Mouse (Mus musculus) layer of hippocampus, postnatal 14 days (tissue): ENCODE measurements at regions not wholly inside any gene's neighbourhood (a gene's known extent, or its start where the extent isn't known, plus 50 kb on each side); places are given as distances from the start of the nearest gene placed in this dataset.

Experiments
- DNase-seq, 2 experiments: peaks; one replicate each; pipeline ENCODE4 v3.0.0; 2021 to 2022; ENCODE audit warnings: low spot score in 2 of 2, mixed read lengths in 1 of 2

- no peak for DNase-seq
Measured at GRCm38 (mm10) chr10:67736636-67737035, 175.8 kb downstream of the Zfp365 start.

- DNase-seq, result no peak
Measured at GRCm38 (mm10) chr10:67731577-67731976, 180.9 kb downstream of the Zfp365 start.

- peak; percentile 53 to 66 for DNase-seq
Measured at GRCm38 (mm10) chr10:67729271-67729670, 180.5 kb upstream of the Ado start.

- DNase-seq, result no peak
Measured at GRCm38 (mm10) chr10:67727580-67727979, 178.8 kb upstream of the Ado start.

- DNase-seq, result no peak
Measured at GRCm38 (mm10) chr10:67726796-67727195, 178.0 kb upstream of the Ado start.

GRCm38 (mm10) chr10:67726351-67726750 is 177.6 kb upstream of the Ado start:
- DNase-seq, result no peak

- peak; percentile 32 to 44 for DNase-seq
Measured at GRCm38 (mm10) chr10:67721787-67722186, 173.0 kb upstream of the Ado start.

- DNase-seq, result peak in 1 of 2 experiments; percentile 13
Measured at GRCm38 (mm10) chr10:67717506-67717905, 168.8 kb upstream of the Ado start.

GRCm38 (mm10) chr10:67715046-67715445 is 166.3 kb upstream of the Ado start:
- no peak for DNase-seq

GRCm38 (mm10) chr10:67713098-67713497 is 164.3 kb upstream of the Ado start:
- no peak for DNase-seq

GRCm38 (mm10) chr10:67712665-67713064 is 163.9 kb upstream of the Ado start:
- no peak for DNase-seq

GRCm38 (mm10) chr10:67711961-67712360 is 163.2 kb upstream of the Ado start:
- DNase-seq, result no peak

GRCm38 (mm10) chr10:67706436-67706835 is 157.7 kb upstream of the Ado start:
- DNase-seq, result peak in 1 of 2 experiments; percentile 6

GRCm38 (mm10) chr10:67702783-67703455 is 154.2 kb upstream of the Ado start:
- no peak for DNase-seq

GRCm38 (mm10) chr10:67697401-67698195 is 148.8 kb upstream of the Ado start:
- no peak for DNase-seq

- no peak for DNase-seq
Measured at GRCm38 (mm10) chr10:67695891-67696853, 147.4 kb upstream of the Ado start.

GRCm38 (mm10) chr10:67694751-67695150 is 146.0 kb upstream of the Ado start:
- DNase-seq, result no peak

- no peak for DNase-seq
Measured at GRCm38 (mm10) chr10:67693586-67693985, 144.8 kb upstream of the Ado start.

- DNase-seq, result no peak
Measured at GRCm38 (mm10) chr10:67689944-67690670, 141.4 kb upstream of the Ado start.

GRCm38 (mm10) chr10:67679382-67679781 is 130.6 kb upstream of the Ado start:
- DNase-seq, result no peak

- DNase-seq, result no peak
Measured at GRCm38 (mm10) chr10:67673450-67673849, 124.7 kb upstream of the Ado start.
